Mouse (Mus musculus): ENCODE data around the gene Cbfa2t2. TPM values are rescaled to one million over a fixed set of nuclear protein-coding genes. Genes with fewer than 3 reads are reported as not detected.
A peak's percentile ranks its signal among the peaks of the same experiment; 100 is the strongest.

Gene Cbfa2t2
- polyA plus RNA-seq (2014; fragmentation: Nextera tagmentation; extraction: Ambion mirVana), result 75.2 and 76.1 TPM in 2 replicates

GRCm38 (mm10) chr2:154436458-154437190, at the start of gene Cbfa2t2:
Gene Cbfa2t2 (plus strand): TSS chr2:154436481.
- ATAC-seq (ENCODE audit: low FRiP score), result peak; percentile 90
- H3K27ac ChIP-seq (ENCODE audit: low read depth, low read length), result peak within 1 kb of the TSS; percentile 93
- peaks cover 6% of the 10 kb centered on the region for H3K4me1 ChIP-seq (ENCODE audit: control insufficient read depth, insufficient read depth, low read length)
- peak; percentile 98 for DNase-seq (ENCODE audit: low spot score, missing footprints)
- peak within 1 kb of the TSS; percentile 98 for H3K9ac ChIP-seq (ENCODE audit: low read length)
- no peaks in the 10 kb centered on the region for H3K9me3 ChIP-seq (ENCODE audit: control insufficient read depth, low read length)
- H3K36me3 ChIP-seq (ENCODE audit: control insufficient read depth, insufficient read depth, low read length), result no peaks in the 10 kb centered on the region
- 0% methylated on average over 62 of the region's 70 CpGs for WGBS
- H3K4me2 ChIP-seq, result peak within 1 kb of the TSS; percentile 54
- no peaks in the 10 kb centered on the region for H3K27me3 ChIP-seq (ENCODE audit: control insufficient read depth, insufficient read depth, low read length)
- peak within 1 kb of the TSS; percentile 96 for H3K4me3 ChIP-seq (ENCODE audit: low read depth, low read length)

GRCm38 (mm10) chr2:154390180-154390964, 45.9 kb upstream of the Cbfa2t2 start:
- H3K9me3 ChIP-seq (ENCODE audit: control insufficient read depth, low read length), result no peaks in the 10 kb centered on the region
- DNase-seq (ENCODE audit: low spot score, missing footprints), result no peak
- H3K4me2 ChIP-seq, result no peak overlapping the region
- no peak overlapping the region for H3K4me3 ChIP-seq (ENCODE audit: low read depth, low read length)
- 87% methylated on average over 11 of the region's 11 CpGs for WGBS
- no peak for ATAC-seq (ENCODE audit: low FRiP score)
- no peaks in the 10 kb centered on the region for H3K27me3 ChIP-seq (ENCODE audit: control insufficient read depth, insufficient read depth, low read length)
- no peaks in the 10 kb centered on the region for H3K36me3 ChIP-seq (ENCODE audit: control insufficient read depth, insufficient read depth, low read length)
- no peak overlapping the region for H3K9ac ChIP-seq (ENCODE audit: low read length)
- H3K4me1 ChIP-seq (ENCODE audit: control insufficient read depth, insufficient read depth, low read length), result no peaks in the 10 kb centered on the region
- H3K27ac ChIP-seq (ENCODE audit: low read depth, low read length), result no peak overlapping the region

- H3K4me3 ChIP-seq (ENCODE audit: low read depth, low read length), result no peak overlapping the region
- no peaks in the 10 kb centered on the region for H3K36me3 ChIP-seq (ENCODE audit: control insufficient read depth, insufficient read depth, low read length)
- no peaks in the 10 kb centered on the region for H3K9me3 ChIP-seq (ENCODE audit: control insufficient read depth, low read length)
- H3K4me2 ChIP-seq, result no peak overlapping the region
- no peak overlapping the region for H3K9ac ChIP-seq (ENCODE audit: low read length)
- DNase-seq (ENCODE audit: low spot score, missing footprints), result no peak
- H3K27ac ChIP-seq (ENCODE audit: low read depth, low read length), result no peak overlapping the region
- 91% methylated on average over 3 of the region's 3 CpGs for WGBS
- ATAC-seq (ENCODE audit: low FRiP score), result no peak
- H3K4me1 ChIP-seq (ENCODE audit: control insufficient read depth, insufficient read depth, low read length), result no peaks in the 10 kb centered on the region
- no peaks in the 10 kb centered on the region for H3K27me3 ChIP-seq (ENCODE audit: control insufficient read depth, insufficient read depth, low read length)
Measured at GRCm38 (mm10) chr2:154394602-154395001, 41.7 kb upstream of the Cbfa2t2 start.

GRCm38 (mm10) chr2:154396529-154396928, 39.8 kb upstream of the Cbfa2t2 start:
- Histone ChIP-seq H3K9ac (ENCODE audit: low read length) (no peak overlapping the region), H3K4me1 (ENCODE audit: control insufficient read depth, insufficient read depth, low read length) (no peaks in the 10 kb centered on the region), H3K4me2 (no peak overlapping the region), H3K27ac (ENCODE audit: low read depth, low read length) (no peak overlapping the region), H3K9me3 (ENCODE audit: control insufficient read depth, low read length) (no peaks in the 10 kb centered on the region), H3K4me3 (ENCODE audit: low read depth, low read length) (no peak overlapping the region), H3K36me3 (ENCODE audit: control insufficient read depth, insufficient read depth, low read length) (no peaks in the 10 kb centered on the region), H3K27me3 (ENCODE audit: control insufficient read depth, insufficient read depth, low read length) (no peaks in the 10 kb centered on the region)
- DNase-seq (ENCODE audit: low spot score, missing footprints) (no peak), ATAC-seq (ENCODE audit: low FRiP score) (no peak)
- 86% methylated on average over 2 of the region's 2 CpGs for WGBS

GRCm38 (mm10) chr2:154398267-154398666, 38.0 kb upstream of the Cbfa2t2 start:
- DNase-seq (ENCODE audit: low spot score, missing footprints) (no peak), ATAC-seq (ENCODE audit: low FRiP score) (no peak)
- H3K9me3 ChIP-seq (ENCODE audit: control insufficient read depth, low read length), result no peaks in the 10 kb centered on the region
- no peaks in the 10 kb centered on the region for H3K4me1 ChIP-seq (ENCODE audit: control insufficient read depth, insufficient read depth, low read length)
- no peak overlapping the region for H3K27ac ChIP-seq (ENCODE audit: low read depth, low read length)
- WGBS, result 89% methylated on average over 7 of the region's 7 CpGs
- H3K9ac ChIP-seq (ENCODE audit: low read length), result no peak overlapping the region
- no peaks in the 10 kb centered on the region for H3K27me3 ChIP-seq (ENCODE audit: control insufficient read depth, insufficient read depth, low read length)
- no peaks in the 10 kb centered on the region for H3K36me3 ChIP-seq (ENCODE audit: control insufficient read depth, insufficient read depth, low read length)
- H3K4me2 ChIP-seq, result no peak overlapping the region
- no peak overlapping the region for H3K4me3 ChIP-seq (ENCODE audit: low read depth, low read length)

- WGBS, result 82% methylated on average over 2 of the region's 2 CpGs
- H3K4me2 ChIP-seq, result no peak overlapping the region
- H3K4me1 ChIP-seq (ENCODE audit: control insufficient read depth, insufficient read depth, low read length), result no peaks in the 10 kb centered on the region
- no peak overlapping the region for H3K4me3 ChIP-seq (ENCODE audit: low read depth, low read length)
- no peak overlapping the region for H3K9ac ChIP-seq (ENCODE audit: low read length)
- no peak for ATAC-seq (ENCODE audit: low FRiP score)
- no peaks in the 10 kb centered on the region for H3K36me3 ChIP-seq (ENCODE audit: control insufficient read depth, insufficient read depth, low read length)
- H3K9me3 ChIP-seq (ENCODE audit: control insufficient read depth, low read length), result no peaks in the 10 kb centered on the region
- no peak overlapping the region for H3K27ac ChIP-seq (ENCODE audit: low read depth, low read length)
- DNase-seq (ENCODE audit: low spot score, missing footprints), result no peak
- no peaks in the 10 kb centered on the region for H3K27me3 ChIP-seq (ENCODE audit: control insufficient read depth, insufficient read depth, low read length)
Measured at GRCm38 (mm10) chr2:154399325-154399724, 37.0 kb upstream of the Cbfa2t2 start.

- Histone ChIP-seq H3K4me1 (ENCODE audit: control insufficient read depth, insufficient read depth, low read length) (0 out of 2 replicates have a peak, but pooled peaks cover 4% of the 10 kb centered on the region), H3K27me3 (ENCODE audit: control insufficient read depth, insufficient read depth, low read length) (no peaks in the 10 kb centered on the region; the same call in 1 of the 2 replicates), H3K4me3 (ENCODE audit: low read depth, low read length) (no peak overlapping the region), H3K9ac (ENCODE audit: low read length) (no peak overlapping the region), H3K9me3 (ENCODE audit: control insufficient read depth, low read length) (no peaks in the 10 kb centered on the region), H3K27ac (ENCODE audit: low read depth, low read length) (no peak overlapping the region), H3K36me3 (ENCODE audit: control insufficient read depth, insufficient read depth, low read length) (no peaks in the 10 kb centered on the region), H3K4me2 (no peak overlapping the region)
- WGBS, result 58% methylated on average over 1 of the region's 1 CpGs
- DNase-seq (ENCODE audit: low spot score, missing footprints) (no peak), ATAC-seq (ENCODE audit: low FRiP score) (no peak)
Measured at GRCm38 (mm10) chr2:154401976-154402375, 34.3 kb upstream of the Cbfa2t2 start.

- Histone ChIP-seq H3K27me3 (ENCODE audit: control insufficient read depth, insufficient read depth, low read length) (peaks cover 4% of the 10 kb centered on the region; the same call in 1 of the 2 replicates), H3K36me3 (ENCODE audit: control insufficient read depth, insufficient read depth, low read length) (no peaks in the 10 kb centered on the region), H3K9ac (ENCODE audit: low read length) (no peak overlapping the region), H3K4me1 (ENCODE audit: control insufficient read depth, insufficient read depth, low read length) (peaks cover 7% of the 10 kb centered on the region; the same call in 1 of the 2 replicates), H3K27ac (ENCODE audit: low read depth, low read length) (no peak overlapping the region), H3K4me2 (no peak overlapping the region), H3K4me3 (ENCODE audit: low read depth, low read length) (no peak overlapping the region), H3K9me3 (ENCODE audit: control insufficient read depth, low read length) (no peaks in the 10 kb centered on the region)
- 51% methylated on average over 7 of the region's 7 CpGs for WGBS
- DNase-seq (ENCODE audit: low spot score, missing footprints) (no peak), ATAC-seq (ENCODE audit: low FRiP score) (no peak)
Measured at GRCm38 (mm10) chr2:154402811-154403210, 33.5 kb upstream of the Cbfa2t2 start.

GRCm38 (mm10) chr2:154405447-154405994, 30.8 kb upstream of the Cbfa2t2 start:
- H3K4me3 ChIP-seq (ENCODE audit: low read depth, low read length), result no peak overlapping the region
- H3K4me1 ChIP-seq (ENCODE audit: control insufficient read depth, insufficient read depth, low read length), result peaks cover 7% of the 10 kb centered on the region; the same call in 1 of the 2 replicates
- H3K9ac ChIP-seq (ENCODE audit: low read length), result no peak overlapping the region
- DNase-seq (ENCODE audit: low spot score, missing footprints) (no peak), ATAC-seq (ENCODE audit: low FRiP score) (no peak)
- H3K9me3 ChIP-seq (ENCODE audit: control insufficient read depth, low read length), result no peaks in the 10 kb centered on the region
- no peaks in the 10 kb centered on the region for H3K36me3 ChIP-seq (ENCODE audit: control insufficient read depth, insufficient read depth, low read length)
- H3K27me3 ChIP-seq (ENCODE audit: control insufficient read depth, insufficient read depth, low read length), result peaks cover 4% of the 10 kb centered on the region; the same call in 1 of the 2 replicates
- no peak overlapping the region for H3K4me2 ChIP-seq
- no peak overlapping the region for H3K27ac ChIP-seq (ENCODE audit: low read depth, low read length)
- WGBS, result 50% methylated on average over 5 of the region's 5 CpGs

All from midbrain, embryonic 11.5 days (tissue).